Mouse (Mus musculus) kidney, adult 2 months (tissue): ENCODE measurements around the gene H1foo.

Experiments used
- CTCF ChIP-seq: fragments of 200-500 bp; conservative IDR thresholded peaks from 2 replicates; pipeline ENCODE4 v1.5.1; 2011; ENCODE audit warnings: low read depth, mild to moderate bottlenecking, control low read depth, low read length, moderate library complexity, mixed read lengths; ENCODE audit not compliant: insufficient read depth, insufficient read length
- POLR2A ChIP-seq: fragments of 200-500 bp; IDR thresholded peaks from one replicate; pipeline ENCODE4 v1.6.1; 2011; ENCODE audit warnings: low read depth, low read length, control low read depth

- no peak for TF ChIP-seq CTCF
- no peak for TF ChIP-seq POLR2A
Measured at GRCm38 (mm10) chr6:115966227-115966966, 21.7 kb downstream of the H1foo start.
